Mouse (Mus musculus) erythroblast, embryonic 14.5 days (primary cell): Measurements from ENCODE around the gene Adora3. TPM values are rescaled to one million over a fixed set of nuclear protein-coding genes. Genes with fewer than 3 reads are reported as not detected.

Source experiments
- H3K27me3 ChIP-seq: 2 replicates; pipeline ENCODE4 v1.6.1; 2012; ENCODE audit warnings: inconsistent platforms; ENCODE audit not compliant: control insufficient read depth
- H3K36me3 ChIP-seq: 2 replicates; pipeline ENCODE4 v1.6.1; 2012; ENCODE audit warnings: mild to moderate bottlenecking, inconsistent platforms; ENCODE audit not compliant: control insufficient read depth
- H3K4me1 ChIP-seq: 2 replicates; pipeline ENCODE4 v1.6.1; 2012; ENCODE audit warnings: inconsistent platforms; ENCODE audit not compliant: control insufficient read depth
- H3K4me3 ChIP-seq: replicated peaks from 2 replicates; pipeline ENCODE3; 2012; ENCODE audit warnings: moderate library complexity, mild to moderate bottlenecking, inconsistent platforms
- H3K9me3 ChIP-seq: 2 replicates; pipeline ENCODE4 v1.6.1; 2012; ENCODE audit warnings: low read length, inconsistent platforms, mixed read lengths; ENCODE audit not compliant: control insufficient read depth
- GATA1 ChIP-seq: IDR thresholded peaks from 2 replicates; pipeline ENCODE4 v1.6.1; 2012; ENCODE audit warnings: low read length, inconsistent platforms, mixed read lengths
- TAL1 ChIP-seq: IDR thresholded peaks from 3 replicates; pipeline ENCODE4 v1.6.1; 2012; ENCODE audit warnings: low read length, inconsistent platforms, mixed read lengths
- polyA plus RNA-seq: library from polyadenylated mRNA; stranded (reverse); fragments of >175 nt; gene quantifications from 2 replicates; pipeline ENCODE4 v1.2.3, GENCODE M21; 2012

Gene Adora3
- polyA plus RNA-seq, 1 experiment: not detected

GRCm38 (mm10) chr3:105868135-105868534, 2.5 kb upstream of the Adora3 start:
- Histone ChIP-seq H3K4me3 (no peak overlapping the region), H3K27me3 (peaks cover 4% of the 10 kb centered on the region; the same call in 1 of the 2 replicates), H3K9me3 (no peaks in the 10 kb centered on the region), H3K36me3 (no peaks in the 10 kb centered on the region), H3K4me1 (no peaks in the 10 kb centered on the region)
- TF ChIP-seq GATA1 (no peak), TAL1 (no peak)

- Histone ChIP-seq H3K36me3 (no peaks in the 10 kb centered on the region), H3K4me1 (no peaks in the 10 kb centered on the region), H3K27me3 (0 out of 2 replicates have a peak, but pooled peaks cover 2% of the 10 kb centered on the region), H3K9me3 (no peaks in the 10 kb centered on the region), H3K4me3 (no peak overlapping the region)
- TF ChIP-seq TAL1 (no peak), GATA1 (no peak)
Measured at GRCm38 (mm10) chr3:105872034-105872433, 1.4 kb downstream of the Adora3 start.

GRCm38 (mm10) chr3:105872579-105872978, 1.9 kb downstream of the Adora3 start:
- H3K4me3 ChIP-seq: no peak overlapping the region
- no peaks in the 10 kb centered on the region for H3K9me3 ChIP-seq
- 0 out of 2 replicates have a peak, but pooled peaks cover 2% of the 10 kb centered on the region for H3K27me3 ChIP-seq
- no peaks in the 10 kb centered on the region for H3K4me1 ChIP-seq
- TF ChIP-seq GATA1 (no peak), TAL1 (no peak)
- no peaks in the 10 kb centered on the region for H3K36me3 ChIP-seq

GRCm38 (mm10) chr3:105873451-105874445, 3.1 kb downstream of the Adora3 start:
- H3K27me3 ChIP-seq: 0 out of 2 replicates have a peak, but pooled peaks cover 5% of the 10 kb centered on the region
- no peak overlapping the region for H3K4me3 ChIP-seq
- H3K4me1 ChIP-seq: no peaks in the 10 kb centered on the region
- no peaks in the 10 kb centered on the region for H3K9me3 ChIP-seq
- no peak for TF ChIP-seq GATA1
- TF ChIP-seq TAL1: no peak
- H3K36me3 ChIP-seq: no peaks in the 10 kb centered on the region

GRCm38 (mm10) chr3:105876022-105876421, 5.4 kb downstream of the Adora3 start:
- TF ChIP-seq GATA1: no peak
- TF ChIP-seq TAL1: no peak
- H3K4me1 ChIP-seq: no peaks in the 10 kb centered on the region

GRCm38 (mm10) chr3:105877252-105877803, 6.7 kb downstream of the Adora3 start:
- TF ChIP-seq GATA1 (no peak), TAL1 (no peak)
- no peaks in the 10 kb centered on the region for H3K4me1 ChIP-seq
- H3K4me3 ChIP-seq: no peak overlapping the region
- H3K36me3 ChIP-seq: no peaks in the 10 kb centered on the region
- 0 out of 2 replicates have a peak, but pooled peaks cover 5% of the 10 kb centered on the region for H3K27me3 ChIP-seq
- H3K9me3 ChIP-seq: no peaks in the 10 kb centered on the region

More at GRCm38 (mm10) chr3:105876022-105876421, 5.4 kb downstream of the Adora3 start:
- no peaks in the 10 kb centered on the region for H3K9me3 ChIP-seq
- H3K27me3 ChIP-seq: 0 out of 2 replicates have a peak, but pooled peaks cover 5% of the 10 kb centered on the region
- H3K4me3 ChIP-seq: no peak overlapping the region
- H3K36me3 ChIP-seq: no peaks in the 10 kb centered on the region

GRCm38 (mm10) chr3:105877919-105878318, 7.3 kb downstream of the Adora3 start:
- H3K36me3 ChIP-seq: no peaks in the 10 kb centered on the region
- 0 out of 2 replicates have a peak, but pooled peaks cover 5% of the 10 kb centered on the region for H3K27me3 ChIP-seq
- no peaks in the 10 kb centered on the region for H3K9me3 ChIP-seq
- H3K4me1 ChIP-seq: no peaks in the 10 kb centered on the region
- no peak for TF ChIP-seq GATA1
- TF ChIP-seq TAL1: no peak
- no peak overlapping the region for H3K4me3 ChIP-seq

- no peaks in the 10 kb centered on the region for H3K9me3 ChIP-seq
- no peaks in the 10 kb centered on the region for H3K36me3 ChIP-seq
- peaks cover 5% of the 10 kb centered on the region; the same call in 1 of the 2 replicates for H3K27me3 ChIP-seq
- no peaks in the 10 kb centered on the region for H3K4me1 ChIP-seq
- no peak overlapping the region for H3K4me3 ChIP-seq
- TF ChIP-seq TAL1: no peak
- no peak for TF ChIP-seq GATA1
Measured at GRCm38 (mm10) chr3:105878751-105879150, 8.1 kb downstream of the Adora3 start.

- H3K4me3 ChIP-seq: no peak overlapping the region
Measured at GRCm38 (mm10) chr3:105880419-105880818, 9.8 kb downstream of the Adora3 start.

More at GRCm38 (mm10) chr3:105880419-105880818, 9.8 kb downstream of the Adora3 start:
- TF ChIP-seq GATA1: no peak
- TF ChIP-seq TAL1: no peak
- no peaks in the 10 kb centered on the region for H3K36me3 ChIP-seq
- H3K27me3 ChIP-seq: peaks cover 5% of the 10 kb centered on the region; the same call in 1 of the 2 replicates
- no peaks in the 10 kb centered on the region for H3K4me1 ChIP-seq
- no peaks in the 10 kb centered on the region for H3K9me3 ChIP-seq
